Mouse (Mus musculus): ENCODE data around the gene Ppfia1. TPM values are rescaled to one million over a fixed set of nuclear protein-coding genes. Genes with fewer than 3 reads are reported as not detected.

Gene Ppfia1
- polyA plus RNA-seq, 1 experiment from 2014 or later, result 14.1 TPM

DNA sequence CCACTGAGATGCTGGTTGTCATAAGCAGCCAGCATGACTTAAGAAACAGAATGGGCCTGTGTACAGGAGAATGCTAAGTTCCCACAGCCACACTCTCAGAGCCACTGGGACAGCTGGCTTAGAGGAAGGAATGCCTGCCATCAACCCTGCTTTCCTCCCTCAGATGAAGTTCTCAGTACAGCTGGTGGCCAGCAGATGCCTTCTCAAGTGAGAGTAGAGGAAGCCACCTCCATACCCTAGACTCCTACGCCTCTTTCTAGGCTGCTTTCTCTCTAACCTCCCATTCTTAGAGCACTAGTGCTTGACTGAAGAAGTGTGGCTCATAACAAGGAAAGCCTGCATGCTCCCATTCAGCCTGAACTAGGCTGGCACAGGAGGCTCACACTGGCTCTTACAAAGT lies 74.0 kb downstream of the Ppfia1 start:
- ATAC-seq (ENCODE audit: low read depth) (no peak), DNase-seq (no peak)
- Histone ChIP-seq H3K27ac (no peak overlapping the region), H3K9ac (no peak overlapping the region), H3K27me3 (no peaks in the 10 kb centered on the region), H3K4me1 (replicated peaks) (no peaks in the 10 kb centered on the region), H3K36me3 (peaks cover 87% of the 10 kb centered on the region), H3K9me3 (replicated peaks) (no peaks in the 10 kb centered on the region), H3K4me3 (replicated peaks) (no peak overlapping the region), H3K4me2 (no peak overlapping the region)
- 90% methylated on average over 1 of the region's 1 CpGs for WGBS (ENCODE audit: insufficient replicate concordance)

GRCm38 (mm10) chr7:144475741-144476140 lies 77.8 kb downstream of the Ppfia1 start:
- WGBS (ENCODE audit: insufficient replicate concordance), result 83% methylated on average over 3 of the region's 3 CpGs
- H3K27me3 ChIP-seq, result no peaks in the 10 kb centered on the region
- H3K4me2 ChIP-seq, result no peak overlapping the region
- DNase-seq, result no peak
- H3K4me1 ChIP-seq (replicated peaks), result peaks cover 9% of the 10 kb centered on the region
- no peak for ATAC-seq (ENCODE audit: low read depth)
- no peak overlapping the region for H3K27ac ChIP-seq
- peaks cover 49% of the 10 kb centered on the region for H3K36me3 ChIP-seq
- no peak overlapping the region for H3K4me3 ChIP-seq (replicated peaks)
- no peaks in the 10 kb centered on the region for H3K9me3 ChIP-seq (replicated peaks)
- H3K9ac ChIP-seq, result no peak overlapping the region

- Histone ChIP-seq H3K9ac (no peak overlapping the region), H3K4me2 (no peak overlapping the region), H3K27me3 (no peaks in the 10 kb centered on the region), H3K4me1 (replicated peaks) (peaks cover 29% of the 10 kb centered on the region), H3K36me3 (peaks cover 26% of the 10 kb centered on the region), H3K27ac (no peak overlapping the region), H3K9me3 (replicated peaks) (no peaks in the 10 kb centered on the region), H3K4me3 (replicated peaks) (no peak overlapping the region)
- DNase-seq (no peak), ATAC-seq (ENCODE audit: low read depth) (no peak)
- WGBS (ENCODE audit: insufficient replicate concordance), result 65% methylated on average over 4 of the region's 4 CpGs
Measured at GRCm38 (mm10) chr7:144473486-144473885, 80.0 kb downstream of the Ppfia1 start.

GRCm38 (mm10) chr7:144471103-144471502 lies 82.4 kb downstream of the Ppfia1 start:
- peak overlapping the region; percentile 94 for H3K4me2 ChIP-seq
- H3K9ac ChIP-seq, result peak overlapping the region; percentile 90
- DNase-seq (no peak), ATAC-seq (ENCODE audit: low read depth) (no peak)
- H3K36me3 ChIP-seq, result peaks cover 8% of the 10 kb centered on the region
- peak overlapping the region; percentile 81 for H3K4me3 ChIP-seq (replicated peaks)
- WGBS (ENCODE audit: insufficient replicate concordance), result 51% methylated on average over 2 of the region's 2 CpGs
- H3K27ac ChIP-seq, result 0 out of 2 replicates have a peak overlapping the region, but pooled peaks have one; percentile 71
- H3K4me1 ChIP-seq (replicated peaks), result peaks cover 38% of the 10 kb centered on the region
- no peaks in the 10 kb centered on the region for H3K9me3 ChIP-seq (replicated peaks)
- H3K27me3 ChIP-seq, result no peaks in the 10 kb centered on the region

- Histone ChIP-seq H3K9me3 (replicated peaks) (no peaks in the 10 kb centered on the region), H3K4me2 (peak within 1 kb of the TSS; percentile 94), H3K36me3 (peaks cover 5% of the 10 kb centered on the region), H3K27me3 (no peaks in the 10 kb centered on the region), H3K9ac (peak within 1 kb of the TSS; percentile 90), H3K4me1 (replicated peaks) (peaks cover 38% of the 10 kb centered on the region), H3K4me3 (replicated peaks) (peak within 1 kb of the TSS; percentile 81), H3K27ac (peak within 1 kb of the TSS; percentile 71)
- peak; percentile 81 for DNase-seq
- 1% methylated on average over 30 of the region's 30 CpGs for WGBS (ENCODE audit: insufficient replicate concordance)
- ATAC-seq (ENCODE audit: low read depth), result peak; percentile 91
Measured at GRCm38 (mm10) chr7:144470545-144471059, 82.9 kb downstream of the Ppfia1 start, which contains the start of gene Cttn. Cttn (minus strand) TSS chr7:144471009.

DNA sequence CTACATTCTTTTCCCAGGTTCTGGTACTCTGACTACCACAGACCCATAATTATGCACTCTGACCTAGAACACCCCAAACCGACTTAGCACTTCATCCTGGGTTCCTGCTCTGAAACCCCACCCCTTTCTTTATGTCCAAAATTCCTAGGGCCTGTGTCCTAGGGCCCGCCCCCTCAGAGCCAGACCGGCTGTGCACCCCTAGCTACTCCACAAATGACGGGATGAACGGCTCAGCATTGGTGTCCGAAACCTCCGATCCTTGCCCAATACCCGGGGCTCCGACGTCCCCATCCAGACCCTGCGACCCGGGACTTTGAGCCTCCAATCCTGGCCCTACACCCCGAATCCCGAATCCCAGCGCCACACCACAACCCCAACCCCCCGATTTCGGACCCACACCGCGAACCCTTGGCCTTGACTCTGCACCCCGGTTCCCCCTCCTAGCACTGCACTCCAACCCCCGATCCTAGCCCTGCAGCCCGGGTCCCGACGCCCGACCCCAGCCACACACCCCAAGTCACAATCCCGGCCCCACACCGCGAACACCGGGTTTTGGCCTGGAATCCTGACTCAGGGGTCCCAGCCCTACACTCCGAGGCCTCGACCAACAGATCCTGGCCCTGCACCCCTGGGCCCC lies 83.5 kb downstream of the Ppfia1 start:
- peaks cover 38% of the 10 kb centered on the region for H3K4me1 ChIP-seq (replicated peaks)
- H3K36me3 ChIP-seq, result peaks cover 8% of the 10 kb centered on the region
- DNase-seq (no peak), ATAC-seq (ENCODE audit: low read depth) (peak; percentile 8)
- no peaks in the 10 kb centered on the region for H3K27me3 ChIP-seq
- WGBS (ENCODE audit: insufficient replicate concordance), result 7% methylated on average over 31 of the region's 31 CpGs
- H3K4me3 ChIP-seq (replicated peaks), result peak overlapping the region; percentile 81
- no peaks in the 10 kb centered on the region for H3K9me3 ChIP-seq (replicated peaks)
- peak overlapping the region; percentile 94 for H3K4me2 ChIP-seq
- H3K9ac ChIP-seq, result peak overlapping the region; percentile 90
- peak overlapping the region; percentile 71 for H3K27ac ChIP-seq

DNA sequence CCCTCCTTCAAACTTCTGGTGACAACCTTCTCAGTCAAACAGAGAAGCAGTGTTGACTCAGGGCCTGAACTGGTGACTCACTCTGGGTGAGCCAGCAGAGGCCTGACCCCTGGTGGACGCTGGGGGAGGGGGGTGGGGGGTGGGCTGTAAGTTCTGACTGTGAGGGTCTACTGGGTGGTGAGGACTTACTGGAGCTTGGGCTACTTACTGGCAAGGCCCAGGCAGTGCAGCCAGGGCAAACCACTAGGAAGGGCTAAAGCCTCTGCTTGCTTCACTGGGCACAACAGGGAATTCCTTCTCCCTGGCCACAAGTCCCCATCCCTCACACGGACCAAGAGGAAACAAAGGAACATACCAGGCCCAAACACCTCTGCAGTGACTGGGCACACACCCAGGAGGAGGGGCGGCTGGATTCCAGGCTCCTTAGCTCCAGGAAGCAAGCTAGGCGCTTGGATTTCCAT lies 84.3 kb downstream of the Ppfia1 start:
- Histone ChIP-seq H3K4me3 (replicated peaks) (peak overlapping the region; percentile 81), H3K4me1 (replicated peaks) (peaks cover 38% of the 10 kb centered on the region), H3K9me3 (replicated peaks) (no peaks in the 10 kb centered on the region), H3K27ac (peak overlapping the region; percentile 71), H3K36me3 (peaks cover 15% of the 10 kb centered on the region), H3K27me3 (no peaks in the 10 kb centered on the region), H3K4me2 (peak overlapping the region; percentile 94), H3K9ac (peak overlapping the region; percentile 90)
- 36% methylated on average over 4 of the region's 4 CpGs for WGBS (ENCODE audit: insufficient replicate concordance)
- no peak for DNase-seq
- no peak for ATAC-seq (ENCODE audit: low read depth)

DNA sequence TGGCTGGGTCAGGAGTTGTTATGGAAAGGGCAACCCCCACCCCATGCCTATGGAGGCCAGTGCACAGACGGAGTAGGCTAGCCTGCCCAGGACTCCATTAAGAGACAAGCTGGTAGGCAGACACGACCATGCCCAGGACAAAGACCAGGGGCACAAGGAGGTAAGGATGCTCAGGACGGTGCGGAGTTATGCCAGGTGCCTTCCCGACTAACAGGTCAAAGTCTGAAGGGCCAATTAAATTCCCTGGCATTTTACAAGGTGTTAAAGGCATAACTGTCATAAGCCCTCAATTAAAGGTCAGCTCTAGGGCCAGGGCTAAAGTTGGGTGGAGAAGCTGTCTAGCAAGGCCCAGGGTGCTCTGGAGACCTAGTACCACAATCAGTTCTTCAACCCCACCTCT lies 84.8 kb downstream of the Ppfia1 start:
- WGBS (ENCODE audit: insufficient replicate concordance), result 78% methylated on average over 5 of the region's 5 CpGs
- ATAC-seq (ENCODE audit: low read depth), result no peak
- H3K27ac ChIP-seq, result peak overlapping the region; percentile 71; the same call in 1 of the 2 replicates

DNA sequence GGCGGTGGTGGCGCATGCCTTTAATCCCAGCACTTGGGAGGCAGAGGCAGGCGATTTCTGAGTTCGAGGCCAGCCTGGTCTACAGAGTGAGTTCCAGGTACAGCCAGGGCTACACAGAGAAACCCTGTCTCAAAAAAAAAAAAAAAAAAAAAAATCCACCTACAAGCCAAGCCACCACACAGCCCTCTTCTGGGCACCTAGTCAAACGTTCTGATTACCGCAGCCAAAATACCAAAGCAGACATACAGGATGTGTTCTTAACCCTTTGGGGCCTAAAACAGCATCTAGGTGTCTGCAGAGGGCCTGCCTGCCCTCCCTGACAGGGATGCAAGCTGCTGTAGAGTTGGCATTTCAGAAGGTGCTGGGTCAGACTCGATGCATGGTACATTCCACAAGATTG lies 91.0 kb downstream of the Ppfia1 start:
- 0 out of 2 replicates have a peak, but pooled peaks cover under 1% of the 10 kb centered on the region for H3K4me1 ChIP-seq (replicated peaks)
- 82% methylated on average over 7 of the region's 7 CpGs for WGBS (ENCODE audit: insufficient replicate concordance)
- ATAC-seq (ENCODE audit: low read depth), result no peak

More for the DNA sequence above, 84.8 kb downstream of the Ppfia1 start:
- peak overlapping the region; percentile 94; the same call in 1 of the 2 replicates for H3K4me2 ChIP-seq
- no peak for DNase-seq
- peaks cover 19% of the 10 kb centered on the region for H3K36me3 ChIP-seq
- H3K4me1 ChIP-seq (replicated peaks), result peaks cover 38% of the 10 kb centered on the region
- H3K9me3 ChIP-seq (replicated peaks), result no peaks in the 10 kb centered on the region
- no peaks in the 10 kb centered on the region for H3K27me3 ChIP-seq
- peak overlapping the region; percentile 90; the same call in 1 of the 2 replicates for H3K9ac ChIP-seq
- peak overlapping the region; percentile 81; the same call in 1 of the 2 replicates for H3K4me3 ChIP-seq (replicated peaks)

DNA sequence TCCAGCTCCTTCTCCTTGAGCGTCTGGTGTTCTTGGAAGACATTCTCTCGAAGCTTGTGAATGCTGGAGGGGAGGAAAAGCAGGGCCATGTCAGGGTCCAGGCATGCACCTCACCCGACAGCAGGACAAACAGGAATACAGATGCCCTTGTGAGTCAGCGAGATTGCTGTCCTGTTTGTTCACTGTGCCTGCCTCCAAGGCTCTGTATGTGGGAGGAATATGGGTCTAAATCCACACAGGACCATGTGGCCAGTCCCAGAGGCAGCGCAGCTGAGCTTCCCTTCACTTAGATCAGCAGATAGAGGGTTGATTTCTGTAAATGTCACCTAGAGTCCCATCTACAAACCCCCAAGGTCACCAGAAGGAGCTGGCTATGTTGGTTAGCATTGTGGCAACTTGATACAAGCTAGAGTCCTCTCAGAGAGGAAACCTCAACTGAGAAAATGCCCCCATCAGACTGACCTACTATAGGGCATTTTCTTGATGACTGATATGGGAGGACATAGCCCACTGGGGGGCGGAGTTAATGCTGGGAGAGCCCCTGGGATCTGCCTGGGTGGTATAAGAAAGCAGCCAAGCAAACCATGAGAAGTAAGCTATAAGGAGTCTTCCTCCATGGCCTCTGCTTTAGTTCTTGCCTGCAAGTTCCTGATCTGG lies 92.2 kb downstream of the Ppfia1 start:
- no peaks in the 10 kb centered on the region for H3K4me1 ChIP-seq (replicated peaks)

More for the DNA sequence above, 91.0 kb downstream of the Ppfia1 start:
- Histone ChIP-seq H3K36me3 (peaks cover 80% of the 10 kb centered on the region), H3K9ac (no peak overlapping the region), H3K4me3 (replicated peaks) (no peak overlapping the region), H3K27ac (no peak overlapping the region), H3K4me2 (no peak overlapping the region), H3K27me3 (no peaks in the 10 kb centered on the region), H3K9me3 (replicated peaks) (no peaks in the 10 kb centered on the region)
- no peak for DNase-seq

GRCm38 (mm10) chr7:144458881-144459280 lies 94.6 kb downstream of the Ppfia1 start:
- Histone ChIP-seq H3K4me3 (replicated peaks) (no peak overlapping the region), H3K4me2 (no peak overlapping the region), H3K9me3 (replicated peaks) (no peaks in the 10 kb centered on the region), H3K4me1 (replicated peaks) (no peaks in the 10 kb centered on the region), H3K27me3 (no peaks in the 10 kb centered on the region), H3K9ac (no peak overlapping the region), H3K36me3 (peaks cover 99% of the 10 kb centered on the region), H3K27ac (no peak overlapping the region)
- DNase-seq (no peak), ATAC-seq (ENCODE audit: low read depth) (no peak)
- WGBS (ENCODE audit: insufficient replicate concordance), result 79% methylated on average over 1 of the region's 1 CpGs

More for the DNA sequence above, 92.2 kb downstream of the Ppfia1 start:
- H3K36me3 ChIP-seq, result peaks cover 92% of the 10 kb centered on the region
- DNase-seq (no peak), ATAC-seq (ENCODE audit: low read depth) (no peak)
- no peaks in the 10 kb centered on the region for H3K27me3 ChIP-seq
- H3K27ac ChIP-seq, result no peak overlapping the region
- H3K4me2 ChIP-seq, result no peak overlapping the region
- no peaks in the 10 kb centered on the region for H3K9me3 ChIP-seq (replicated peaks)
- H3K4me3 ChIP-seq (replicated peaks), result no peak overlapping the region
- H3K9ac ChIP-seq, result no peak overlapping the region
- WGBS (ENCODE audit: insufficient replicate concordance), result 81% methylated on average over 6 of the region's 6 CpGs

Measured in liver, embryonic 13.5 days (tissue).